Mouse (Mus musculus): ENCODE data around the gene Rai14. TPM values are rescaled to one million over a fixed set of nuclear protein-coding genes. Genes with fewer than 3 reads are reported as not detected.
A peak's percentile ranks its signal among the peaks of the same experiment; 100 is the strongest.

Gene Rai14
- polyA plus RNA-seq, 1 experiment from 2014 or later: 59.5 TPM

- Histone ChIP-seq H3K9me3 (replicated peaks) (no peaks in the 10 kb centered on the region), H3K4me1 (peaks cover 22% of the 10 kb centered on the region), H3K4me2 (replicated peaks) (no peak overlapping the region), H3K27me3 (no peaks in the 10 kb centered on the region), H3K36me3 (no peaks in the 10 kb centered on the region), H3K9ac (no peak overlapping the region), H3K4me3 (replicated peaks) (no peak overlapping the region), H3K27ac (replicated peaks) (no peak overlapping the region)
- ATAC-seq (ENCODE audit: insufficient number of reproducible peaks, low FRiP score, low TSS enrichment, low read depth): no peak
- WGBS: 58% methylated on average over 6 of the region's 6 CpGs
These were observed 28.0 kb upstream of the Rai14 start for GRCm38 (mm10) chr15:10742441-10742840.

- ATAC-seq (ENCODE audit: insufficient number of reproducible peaks, low FRiP score, low TSS enrichment, low read depth): no peak
- no peaks in the 10 kb centered on the region for H3K36me3 ChIP-seq
- H3K9me3 ChIP-seq (replicated peaks): no peaks in the 10 kb centered on the region
- H3K4me3 ChIP-seq (replicated peaks): no peak overlapping the region
- no peak overlapping the region for H3K4me2 ChIP-seq (replicated peaks)
- peak overlapping the region; percentile 65 for H3K27ac ChIP-seq (replicated peaks)
- WGBS: 13% methylated on average over 1 of the region's 1 CpGs
- H3K27me3 ChIP-seq: no peaks in the 10 kb centered on the region
- H3K9ac ChIP-seq: no peak overlapping the region
- H3K4me1 ChIP-seq: peaks cover 26% of the 10 kb centered on the region
These were observed 24.9 kb upstream of the Rai14 start for GRCm38 (mm10) chr15:10739279-10739678.

GRCm38 (mm10) chr15:10738354-10739142 is 24.1 kb upstream of the Rai14 start:
- ATAC-seq (ENCODE audit: insufficient number of reproducible peaks, low FRiP score, low TSS enrichment, low read depth): no peak
- Histone ChIP-seq H3K9ac (no peak overlapping the region), H3K4me3 (replicated peaks) (no peak overlapping the region), H3K4me1 (peaks cover 26% of the 10 kb centered on the region), H3K27ac (replicated peaks) (peak overlapping the region; percentile 65), H3K27me3 (no peaks in the 10 kb centered on the region), H3K9me3 (replicated peaks) (no peaks in the 10 kb centered on the region), H3K36me3 (no peaks in the 10 kb centered on the region), H3K4me2 (replicated peaks) (no peak overlapping the region)
- 61% methylated on average over 6 of the region's 6 CpGs for WGBS

- H3K27me3 ChIP-seq: no peaks in the 10 kb centered on the region
- H3K4me1 ChIP-seq: peaks cover 26% of the 10 kb centered on the region
- H3K9me3 ChIP-seq (replicated peaks): no peaks in the 10 kb centered on the region
- no peaks in the 10 kb centered on the region for H3K36me3 ChIP-seq
- H3K9ac ChIP-seq: no peak overlapping the region
- H3K4me2 ChIP-seq (replicated peaks): no peak overlapping the region
- peak overlapping the region; percentile 74 for H3K27ac ChIP-seq (replicated peaks)
- WGBS: 19% methylated on average over 4 of the region's 4 CpGs
- H3K4me3 ChIP-seq (replicated peaks): no peak overlapping the region
- peak; percentile 60; the same call in 1 of the 2 replicates for ATAC-seq (ENCODE audit: insufficient number of reproducible peaks, low FRiP score, low TSS enrichment, low read depth)
These were observed 21.5 kb upstream of the Rai14 start for GRCm38 (mm10) chr15:10735948-10736347.

GRCm38 (mm10) chr15:10735216-10735615 is 20.8 kb upstream of the Rai14 start:
- no peaks in the 10 kb centered on the region for H3K9me3 ChIP-seq (replicated peaks)
- H3K27ac ChIP-seq (replicated peaks): peak overlapping the region; percentile 74
- no peaks in the 10 kb centered on the region for H3K36me3 ChIP-seq
- H3K9ac ChIP-seq: no peak overlapping the region
- peaks cover 26% of the 10 kb centered on the region for H3K4me1 ChIP-seq
- no peak overlapping the region for H3K4me2 ChIP-seq (replicated peaks)
- 55% methylated on average over 8 of the region's 8 CpGs for whole genome bisulfite sequencing
- H3K4me3 ChIP-seq (replicated peaks): no peak overlapping the region
- no peaks in the 10 kb centered on the region for H3K27me3 ChIP-seq
- ATAC-seq (ENCODE audit: insufficient number of reproducible peaks, low FRiP score, low TSS enrichment, low read depth): no peak

GRCm38 (mm10) chr15:10731398-10731797 is 17.0 kb upstream of the Rai14 start:
- no peak overlapping the region for H3K4me2 ChIP-seq (replicated peaks)
- ATAC-seq (ENCODE audit: insufficient number of reproducible peaks, low FRiP score, low TSS enrichment, low read depth): no peak
- H3K27me3 ChIP-seq: no peaks in the 10 kb centered on the region
- no peak overlapping the region for H3K27ac ChIP-seq (replicated peaks)
- H3K9me3 ChIP-seq (replicated peaks): no peaks in the 10 kb centered on the region
- no peaks in the 10 kb centered on the region for H3K36me3 ChIP-seq
- H3K4me1 ChIP-seq: peaks cover 11% of the 10 kb centered on the region
- WGBS: 73% methylated on average over 3 of the region's 3 CpGs
- no peak overlapping the region for H3K4me3 ChIP-seq (replicated peaks)
- no peak overlapping the region for H3K9ac ChIP-seq

GRCm38 (mm10) chr15:10726272-10726671 is 11.8 kb upstream of the Rai14 start:
- no peaks in the 10 kb centered on the region for H3K27me3 ChIP-seq
- H3K9ac ChIP-seq: no peak overlapping the region
- H3K4me3 ChIP-seq (replicated peaks): no peak overlapping the region
- H3K36me3 ChIP-seq: no peaks in the 10 kb centered on the region
- ATAC-seq (ENCODE audit: insufficient number of reproducible peaks, low FRiP score, low TSS enrichment, low read depth): no peak
- no peaks in the 10 kb centered on the region for H3K9me3 ChIP-seq (replicated peaks)
- WGBS: 56% methylated on average over 3 of the region's 3 CpGs
- peaks cover 15% of the 10 kb centered on the region for H3K4me1 ChIP-seq
- H3K4me2 ChIP-seq (replicated peaks): no peak overlapping the region
- H3K27ac ChIP-seq (replicated peaks): no peak overlapping the region

GRCm38 (mm10) chr15:10724857-10725256 is 10.4 kb upstream of the Rai14 start:
- no peak for ATAC-seq (ENCODE audit: insufficient number of reproducible peaks, low FRiP score, low TSS enrichment, low read depth)
- Histone ChIP-seq H3K9me3 (replicated peaks) (no peaks in the 10 kb centered on the region), H3K27ac (replicated peaks) (no peak overlapping the region), H3K9ac (no peak overlapping the region), H3K4me1 (peaks cover 15% of the 10 kb centered on the region), H3K36me3 (no peaks in the 10 kb centered on the region), H3K27me3 (no peaks in the 10 kb centered on the region), H3K4me3 (replicated peaks) (no peak overlapping the region), H3K4me2 (replicated peaks) (no peak overlapping the region)
- WGBS: 77% methylated on average over 3 of the region's 3 CpGs

GRCm38 (mm10) chr15:10723507-10723906 is 9.1 kb upstream of the Rai14 start:
- Histone ChIP-seq H3K9ac (no peak overlapping the region), H3K36me3 (no peaks in the 10 kb centered on the region), H3K27ac (replicated peaks) (no peak overlapping the region), H3K9me3 (replicated peaks) (no peaks in the 10 kb centered on the region), H3K27me3 (no peaks in the 10 kb centered on the region), H3K4me2 (replicated peaks) (no peak overlapping the region), H3K4me1 (peaks cover 15% of the 10 kb centered on the region), H3K4me3 (replicated peaks) (no peak overlapping the region)
- ATAC-seq (ENCODE audit: insufficient number of reproducible peaks, low FRiP score, low TSS enrichment, low read depth): no peak
- WGBS: 50% methylated on average over 1 of the region's 1 CpGs

- peaks cover 15% of the 10 kb centered on the region for H3K4me1 ChIP-seq
- H3K27ac ChIP-seq (replicated peaks): no peak overlapping the region; the same call in 1 of the 2 replicates
- no peak overlapping the region for H3K9ac ChIP-seq
- no peaks in the 10 kb centered on the region for H3K36me3 ChIP-seq
- H3K4me3 ChIP-seq (replicated peaks): no peak overlapping the region
- H3K4me2 ChIP-seq (replicated peaks): no peak overlapping the region
- no peaks in the 10 kb centered on the region for H3K27me3 ChIP-seq
- 42% methylated on average over 12 of the region's 12 CpGs for WGBS
- ATAC-seq (ENCODE audit: insufficient number of reproducible peaks, low FRiP score, low TSS enrichment, low read depth): no peak
- no peaks in the 10 kb centered on the region for H3K9me3 ChIP-seq (replicated peaks)
These were observed 8.4 kb upstream of the Rai14 start for GRCm38 (mm10) chr15:10722629-10723339.

GRCm38 (mm10) chr15:10721259-10721781 is 6.9 kb upstream of the Rai14 start:
- peaks cover 15% of the 10 kb centered on the region for H3K4me1 ChIP-seq
- 0 out of 2 replicates have a peak overlapping the region, but pooled peaks have one; percentile 5 for H3K27ac ChIP-seq (replicated peaks)
- no peaks in the 10 kb centered on the region for H3K27me3 ChIP-seq
- ATAC-seq (ENCODE audit: insufficient number of reproducible peaks, low FRiP score, low TSS enrichment, low read depth): no peak
- H3K9me3 ChIP-seq (replicated peaks): no peaks in the 10 kb centered on the region
- no peak overlapping the region for H3K4me2 ChIP-seq (replicated peaks)
- H3K36me3 ChIP-seq: no peaks in the 10 kb centered on the region
- H3K4me3 ChIP-seq (replicated peaks): no peak overlapping the region
- no peak overlapping the region for H3K9ac ChIP-seq
- 89% methylated on average over 11 of the region's 11 CpGs for WGBS
